Mouse (Mus musculus): ENCODE data around the gene Hand1. TPM values are rescaled to one million over a fixed set of nuclear protein-coding genes. Genes with fewer than 3 reads are reported as not detected.
A peak's percentile ranks its signal among the peaks of the same experiment; 100 is the strongest.

Gene Hand1
- polyA plus RNA-seq, 1 experiment from 2014 or later: 1.6 TPM

DNA sequence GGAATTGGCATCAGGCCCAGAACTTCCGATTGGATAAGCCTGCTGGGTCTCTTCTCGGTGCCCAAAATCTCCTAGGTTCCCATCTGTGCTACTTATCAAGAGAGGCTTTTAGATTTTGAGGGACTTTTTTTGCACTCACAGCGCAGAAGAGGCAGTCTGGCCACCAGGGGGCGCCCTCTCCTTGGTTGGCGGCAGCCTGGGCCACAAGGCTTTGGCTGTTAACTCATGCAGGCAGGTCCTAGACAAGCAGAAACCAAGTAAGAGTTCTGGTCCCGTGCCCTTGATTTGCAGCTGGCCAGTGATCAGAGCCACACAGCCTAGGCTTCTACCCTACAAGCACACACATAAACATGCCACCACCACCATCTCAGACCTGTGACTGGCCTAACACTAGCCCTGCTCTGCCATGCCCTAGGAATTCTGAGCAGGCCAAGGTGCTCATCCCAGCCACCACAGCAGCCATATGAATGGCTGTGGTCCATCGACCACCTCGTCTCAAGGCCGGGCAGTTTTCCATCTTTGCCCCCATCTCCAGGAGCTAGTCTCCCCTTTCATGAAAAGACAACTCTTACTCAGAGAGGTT is 12.5 kb downstream of the Hand1 start:
- Histone ChIP-seq H3K9me3 (ENCODE audit: control insufficient read depth, low read length) (no peaks in the 10 kb centered on the region), H3K4me3 (ENCODE audit: low read depth, low read length) (no peak overlapping the region), H3K9ac (ENCODE audit: low read depth, low read length) (no peak overlapping the region), H3K27me3 (replicated peaks; ENCODE audit: control insufficient read depth, insufficient read depth, low read length) (peaks cover 12% of the 10 kb centered on the region; the same call in 1 of the 2 replicates), H3K4me1 (ENCODE audit: control insufficient read depth, insufficient read depth, low read length) (no peaks in the 10 kb centered on the region), H3K36me3 (ENCODE audit: control insufficient read depth, insufficient read depth, low read length) (no peaks in the 10 kb centered on the region), H3K27ac (replicated peaks; ENCODE audit: low read depth, low read length) (no peak overlapping the region), H3K4me2 (ENCODE audit: low read depth, low read length) (no peak overlapping the region)
- peak; percentile 79 for DNase-seq (ENCODE audit: low spot score)
- no peak; the same call in 1 of the 2 replicates for ATAC-seq (ENCODE audit: low read depth)
- 27% methylated on average over 9 of the region's 9 CpGs for WGBS

- no peak overlapping the region for H3K4me3 ChIP-seq (ENCODE audit: low read depth, low read length)
- WGBS: 89% methylated on average over 4 of the region's 4 CpGs
- no peaks in the 10 kb centered on the region for H3K4me1 ChIP-seq (ENCODE audit: control insufficient read depth, insufficient read depth, low read length)
- no peak overlapping the region for H3K27ac ChIP-seq (replicated peaks; ENCODE audit: low read depth, low read length)
- H3K36me3 ChIP-seq (ENCODE audit: control insufficient read depth, insufficient read depth, low read length): 0 out of 2 replicates have a peak, but pooled peaks cover 5% of the 10 kb centered on the region
- H3K27me3 ChIP-seq (replicated peaks; ENCODE audit: control insufficient read depth, insufficient read depth, low read length): no peaks in the 10 kb centered on the region
- DNase-seq (ENCODE audit: low spot score) (no peak), ATAC-seq (ENCODE audit: low read depth) (no peak)
- H3K9me3 ChIP-seq (ENCODE audit: control insufficient read depth, low read length): no peaks in the 10 kb centered on the region
- H3K9ac ChIP-seq (ENCODE audit: low read depth, low read length): no peak overlapping the region
- H3K4me2 ChIP-seq (ENCODE audit: low read depth, low read length): no peak overlapping the region
Measured at GRCm38 (mm10) chr11:57818189-57818588, 14.4 kb downstream of the Hand1 start.

DNA sequence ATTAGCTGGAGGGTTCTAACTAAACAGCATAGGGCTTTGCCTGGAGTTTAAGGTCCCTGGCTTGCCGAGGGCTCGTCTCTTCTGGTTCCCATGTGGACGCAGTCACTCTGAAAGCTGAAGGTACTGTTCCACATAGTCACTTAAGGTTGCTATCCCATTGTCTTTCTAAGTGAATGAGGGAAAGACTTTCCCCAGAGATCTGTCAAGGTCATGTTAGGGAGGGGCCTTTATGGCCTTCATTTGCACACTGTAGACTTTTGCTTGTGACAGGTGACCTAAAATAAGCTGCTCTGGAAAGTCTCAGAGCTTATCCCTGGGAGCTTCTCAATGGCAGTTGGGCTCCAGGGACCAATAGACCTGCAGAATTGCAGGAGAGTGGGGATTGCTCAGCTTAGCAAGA is 19.0 kb downstream of the Hand1 start:
- no peak overlapping the region for H3K9ac ChIP-seq (ENCODE audit: low read depth, low read length)
- no peak overlapping the region for H3K4me2 ChIP-seq (ENCODE audit: low read depth, low read length)
- H3K4me1 ChIP-seq (ENCODE audit: control insufficient read depth, insufficient read depth, low read length): no peaks in the 10 kb centered on the region
- no peak overlapping the region for H3K4me3 ChIP-seq (ENCODE audit: low read depth, low read length)
- H3K27me3 ChIP-seq (replicated peaks; ENCODE audit: control insufficient read depth, insufficient read depth, low read length): no peaks in the 10 kb centered on the region
- H3K36me3 ChIP-seq (ENCODE audit: control insufficient read depth, insufficient read depth, low read length): peaks cover 34% of the 10 kb centered on the region
- 90% methylated on average over 3 of the region's 3 CpGs for WGBS
- DNase-seq (ENCODE audit: low spot score): no peak
- H3K9me3 ChIP-seq (ENCODE audit: control insufficient read depth, low read length): no peaks in the 10 kb centered on the region
- ATAC-seq (ENCODE audit: low read depth): no peak
- no peak overlapping the region for H3K27ac ChIP-seq (replicated peaks; ENCODE audit: low read depth, low read length)

DNA sequence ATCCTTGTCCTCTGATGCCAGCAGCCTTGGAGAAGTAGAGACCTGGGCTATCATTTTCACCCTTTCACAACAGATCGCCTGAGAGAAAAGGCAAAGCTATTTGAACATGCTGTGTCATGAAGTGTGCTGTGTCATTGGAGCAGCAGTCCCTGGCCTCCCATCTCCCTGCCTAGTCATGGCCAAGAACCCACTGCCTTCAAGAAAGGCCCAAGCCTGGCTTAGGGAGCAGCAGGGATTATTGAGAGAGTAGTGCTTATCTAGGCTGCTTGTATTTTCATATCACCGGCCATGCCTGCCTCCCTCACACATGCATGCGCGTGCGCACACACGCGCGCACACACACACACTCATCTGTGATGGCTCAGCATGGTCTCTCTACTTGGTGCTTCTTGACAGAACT is 20.4 kb downstream of the Hand1 start:
- DNase-seq (ENCODE audit: low spot score) (no peak), ATAC-seq (ENCODE audit: low read depth) (no peak)
- Histone ChIP-seq H3K4me3 (ENCODE audit: low read depth, low read length) (no peak overlapping the region), H3K9me3 (ENCODE audit: control insufficient read depth, low read length) (no peaks in the 10 kb centered on the region), H3K27ac (replicated peaks; ENCODE audit: low read depth, low read length) (no peak overlapping the region), H3K27me3 (replicated peaks; ENCODE audit: control insufficient read depth, insufficient read depth, low read length) (no peaks in the 10 kb centered on the region), H3K36me3 (ENCODE audit: control insufficient read depth, insufficient read depth, low read length) (peaks cover 45% of the 10 kb centered on the region), H3K9ac (ENCODE audit: low read depth, low read length) (no peak overlapping the region), H3K4me2 (ENCODE audit: low read depth, low read length) (no peak overlapping the region), H3K4me1 (ENCODE audit: control insufficient read depth, insufficient read depth, low read length) (no peaks in the 10 kb centered on the region)
- 82% methylated on average over 8 of the region's 8 CpGs for WGBS

DNA sequence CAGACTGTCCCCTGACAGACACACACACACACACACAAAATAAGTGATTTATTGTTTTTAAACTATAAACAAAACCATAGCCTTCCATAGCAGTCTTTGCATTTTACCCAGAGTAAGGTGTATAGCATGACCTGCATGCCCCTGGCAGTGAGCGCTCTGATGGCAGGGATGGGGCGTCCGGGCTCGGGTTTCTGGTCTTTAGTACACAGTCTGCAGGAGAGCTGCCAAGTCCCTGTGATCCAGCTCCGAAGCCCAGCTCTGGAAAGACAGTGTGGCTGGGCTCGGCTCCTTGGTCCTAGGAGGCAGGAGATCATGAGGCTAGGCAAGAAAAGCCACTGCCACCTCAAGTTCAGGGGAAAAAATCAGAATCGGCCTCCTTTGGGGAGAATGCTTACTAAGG is 21.6 kb downstream of the Hand1 start:
- H3K27me3 ChIP-seq (replicated peaks; ENCODE audit: control insufficient read depth, insufficient read depth, low read length): no peaks in the 10 kb centered on the region
- ATAC-seq (ENCODE audit: low read depth) (no peak), DNase-seq (ENCODE audit: low spot score) (no peak)
- 78% methylated on average over 7 of the region's 7 CpGs for WGBS
- H3K9ac ChIP-seq (ENCODE audit: low read depth, low read length): no peak overlapping the region
- no peak overlapping the region for H3K4me3 ChIP-seq (ENCODE audit: low read depth, low read length)
- H3K9me3 ChIP-seq (ENCODE audit: control insufficient read depth, low read length): no peaks in the 10 kb centered on the region
- no peak overlapping the region for H3K27ac ChIP-seq (replicated peaks; ENCODE audit: low read depth, low read length)
- no peaks in the 10 kb centered on the region for H3K4me1 ChIP-seq (ENCODE audit: control insufficient read depth, insufficient read depth, low read length)
- peaks cover 53% of the 10 kb centered on the region for H3K36me3 ChIP-seq (ENCODE audit: control insufficient read depth, insufficient read depth, low read length)
- H3K4me2 ChIP-seq (ENCODE audit: low read depth, low read length): no peak overlapping the region

DNA sequence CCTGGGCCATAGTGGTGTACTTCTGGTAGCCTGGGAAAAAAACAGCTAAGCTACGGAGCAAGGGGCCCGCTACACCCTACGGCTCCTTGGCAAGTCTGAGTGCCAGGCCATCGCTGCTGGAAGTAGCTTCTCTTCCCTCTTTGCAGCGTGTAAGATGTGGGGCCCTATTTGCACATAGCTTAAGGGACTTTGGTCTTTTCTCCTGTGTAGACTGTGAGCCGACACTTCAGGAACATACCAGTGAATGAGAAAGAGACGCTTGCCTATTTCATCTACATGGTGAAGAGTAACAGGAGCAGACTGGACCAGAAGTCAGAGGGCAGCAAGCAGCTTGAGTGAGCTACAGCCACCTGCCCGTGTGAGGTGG is 22.9 kb downstream of the Hand1 start:
- H3K27me3 ChIP-seq (replicated peaks; ENCODE audit: control insufficient read depth, insufficient read depth, low read length): no peaks in the 10 kb centered on the region
- ATAC-seq (ENCODE audit: low read depth) (no peak), DNase-seq (ENCODE audit: low spot score) (no peak)
- no peaks in the 10 kb centered on the region for H3K4me1 ChIP-seq (ENCODE audit: control insufficient read depth, insufficient read depth, low read length)
- H3K9ac ChIP-seq (ENCODE audit: low read depth, low read length): no peak overlapping the region
- no peak overlapping the region for H3K4me2 ChIP-seq (ENCODE audit: low read depth, low read length)
- WGBS: 85% methylated on average over 8 of the region's 8 CpGs
- H3K27ac ChIP-seq (replicated peaks; ENCODE audit: low read depth, low read length): no peak overlapping the region
- no peak overlapping the region for H3K4me3 ChIP-seq (ENCODE audit: low read depth, low read length)
- peaks cover 56% of the 10 kb centered on the region for H3K36me3 ChIP-seq (ENCODE audit: control insufficient read depth, insufficient read depth, low read length)
- no peaks in the 10 kb centered on the region for H3K9me3 ChIP-seq (ENCODE audit: control insufficient read depth, low read length)

GRCm38 (mm10) chr11:57809017-57809731 is 23.4 kb downstream of the Hand1 start:
- Histone ChIP-seq H3K4me3 (ENCODE audit: low read depth, low read length) (no peak overlapping the region), H3K4me1 (ENCODE audit: control insufficient read depth, insufficient read depth, low read length) (no peaks in the 10 kb centered on the region), H3K4me2 (ENCODE audit: low read depth, low read length) (no peak overlapping the region), H3K27me3 (replicated peaks; ENCODE audit: control insufficient read depth, insufficient read depth, low read length) (no peaks in the 10 kb centered on the region), H3K27ac (replicated peaks; ENCODE audit: low read depth, low read length) (no peak overlapping the region), H3K9ac (ENCODE audit: low read depth, low read length) (no peak overlapping the region), H3K36me3 (ENCODE audit: control insufficient read depth, insufficient read depth, low read length) (peaks cover 56% of the 10 kb centered on the region), H3K9me3 (ENCODE audit: control insufficient read depth, low read length) (no peaks in the 10 kb centered on the region)
- DNase-seq (ENCODE audit: low spot score) (no peak), ATAC-seq (ENCODE audit: low read depth) (no peak)
- whole genome bisulfite sequencing: 94% methylated on average over 14 of the region's 17 CpGs

GRCm38 (mm10) chr11:57805047-57805446 is 27.6 kb downstream of the Hand1 start:
- Histone ChIP-seq H3K27ac (replicated peaks; ENCODE audit: low read depth, low read length) (no peak overlapping the region), H3K4me1 (ENCODE audit: control insufficient read depth, insufficient read depth, low read length) (peaks cover 17% of the 10 kb centered on the region), H3K9ac (ENCODE audit: low read depth, low read length) (no peak overlapping the region), H3K9me3 (ENCODE audit: control insufficient read depth, low read length) (no peaks in the 10 kb centered on the region), H3K4me2 (ENCODE audit: low read depth, low read length) (no peak overlapping the region), H3K4me3 (ENCODE audit: low read depth, low read length) (no peak overlapping the region), H3K36me3 (ENCODE audit: control insufficient read depth, insufficient read depth, low read length) (peaks cover 34% of the 10 kb centered on the region), H3K27me3 (replicated peaks; ENCODE audit: control insufficient read depth, insufficient read depth, low read length) (no peaks in the 10 kb centered on the region)
- ATAC-seq (ENCODE audit: low read depth) (no peak), DNase-seq (ENCODE audit: low spot score) (no peak)
- WGBS: 56% methylated on average over 3 of the region's 3 CpGs

DNA sequence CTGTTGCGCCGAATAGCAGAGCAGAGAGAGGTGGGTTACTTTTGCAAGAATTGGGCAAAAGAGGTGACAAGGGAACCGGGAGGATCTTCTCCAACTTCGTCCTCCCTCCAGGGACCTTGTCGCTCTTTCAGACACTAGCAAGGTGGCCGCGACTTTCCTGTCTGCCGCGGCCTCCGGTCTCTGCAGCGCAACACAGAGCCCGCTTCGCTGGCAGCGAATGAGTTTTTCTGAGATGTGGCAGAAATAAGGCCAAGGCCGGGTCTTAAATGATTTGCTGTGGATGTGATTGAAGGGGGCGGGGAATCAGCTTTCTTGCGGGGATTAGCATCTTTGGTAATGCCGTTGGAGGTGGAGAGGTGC is 30.1 kb downstream of the Hand1 start:
- Histone ChIP-seq H3K36me3 (ENCODE audit: control insufficient read depth, insufficient read depth, low read length) (0 out of 2 replicates have a peak, but pooled peaks cover 13% of the 10 kb centered on the region), H3K4me3 (ENCODE audit: low read depth, low read length) (peak overlapping the region; percentile 94), H3K4me1 (ENCODE audit: control insufficient read depth, insufficient read depth, low read length) (peaks cover 17% of the 10 kb centered on the region), H3K9ac (ENCODE audit: low read depth, low read length) (peak overlapping the region; percentile 90), H3K27ac (replicated peaks; ENCODE audit: low read depth, low read length) (no peak overlapping the region), H3K27me3 (replicated peaks; ENCODE audit: control insufficient read depth, insufficient read depth, low read length) (no peaks in the 10 kb centered on the region), H3K4me2 (ENCODE audit: low read depth, low read length) (peak overlapping the region; percentile 69), H3K9me3 (ENCODE audit: control insufficient read depth, low read length) (no peaks in the 10 kb centered on the region)
- 1% methylated on average over 18 of the region's 18 CpGs for WGBS
- DNase-seq (ENCODE audit: low spot score) (peak; percentile 46), ATAC-seq (ENCODE audit: low read depth) (no peak)

Measured in embryonic facial prominence, embryonic 14.5 days (tissue).